Mouse (Mus musculus) fat pad, adult 2 months (tissue): ENCODE results near the gene Blmh.
"Not testable (repeated sequence)": the region's sequence is repeated elsewhere in the genome, so short reads cannot be mapped to it uniquely, and the experiment has no call there.

Experiments
- DNase-seq: peaks from one replicate; pipeline ENCODE4 v3.0.0-alpha.2; 2011; ENCODE audit warnings: low read depth, low spot score; ENCODE audit errors: extremely low read depth

Blmh gene

GRCm38 (mm10) chr11:76916539-76917229 is 7.9 kb upstream of the Blmh start:
- no peak for DNase-seq

GRCm38 (mm10) chr11:76917230-76917548 is 7.4 kb upstream of the Blmh start:
- no peak for DNase-seq

- DNase-seq, result no peak
Measured at GRCm38 (mm10) chr11:76920607-76921006, 4.0 kb upstream of the Blmh start.

GRCm38 (mm10) chr11:76928586-76928985 is 4.0 kb downstream of the Blmh start:
- DNase-seq, result not testable (repeated sequence)

GRCm38 (mm10) chr11:76933209-76933608 is 8.6 kb downstream of the Blmh start:
- no peak for DNase-seq

GRCm38 (mm10) chr11:76936578-76936977 is 12.0 kb downstream of the Blmh start:
- DNase-seq, result no peak

- DNase-seq, result no peak
Measured at GRCm38 (mm10) chr11:76944839-76945238, 20.2 kb downstream of the Blmh start.

- no peak for DNase-seq
Measured at GRCm38 (mm10) chr11:76945386-76946202, 21.0 kb downstream of the Blmh start.

- no peak for DNase-seq
Measured at GRCm38 (mm10) chr11:76946203-76946585, 21.6 kb downstream of the Blmh start.

GRCm38 (mm10) chr11:76953536-76953935 is 28.9 kb downstream of the Blmh start:
- peak; percentile 36 for DNase-seq

GRCm38 (mm10) chr11:76965703-76966102 is 41.1 kb downstream of the Blmh start:
- DNase-seq, result no peak

- DNase-seq, result no peak
Measured at GRCm38 (mm10) chr11:76970328-76970727, 45.7 kb downstream of the Blmh start.

- DNase-seq, result no peak
Measured at GRCm38 (mm10) chr11:76974680-76975319, 50.2 kb downstream of the Blmh start.

- DNase-seq, result no peak
Measured at GRCm38 (mm10) chr11:76981570-76982141, 57.0 kb downstream of the Blmh start.

GRCm38 (mm10) chr11:76982415-76982814 is 57.8 kb downstream of the Blmh start:
- peak; percentile 14 for DNase-seq

GRCm38 (mm10) chr11:76983641-76984040 is 59.0 kb downstream of the Blmh start:
- DNase-seq, result no peak

GRCm38 (mm10) chr11:76984173-76984572 is 59.6 kb downstream of the Blmh start:
- DNase-seq, result no peak

GRCm38 (mm10) chr11:76990839-76991238 is 66.2 kb downstream of the Blmh start:
- no peak for DNase-seq

- DNase-seq, result no peak
Measured at GRCm38 (mm10) chr11:76992886-76993285, 68.3 kb downstream of the Blmh start.

- DNase-seq, result no peak
Measured at GRCm38 (mm10) chr11:76995966-76996672, 71.5 kb downstream of the Blmh start.

GRCm38 (mm10) chr11:76997305-76997704 is 72.7 kb downstream of the Blmh start:
- DNase-seq, result no peak
